9 mouse cellular contexts compared by ENCODE assay signal in genomic region chr6:56608277-56608676, GRCm38 (mm10). TPM values are rescaled to one million over a fixed set of nuclear protein-coding genes. Genes with fewer than 3 reads are reported as not detected.
DNase-seq lines count a peak whose midpoint lies in the region; ATAC-seq and TF ChIP-seq lines count a peak whose summit lies in the region.
"Had no signal": no experiment of that assay in that cellular context is flagged by ENCODE, and none has a peak within 500 bp of the region (broad histone marks: within the 10 kb centered on the region; RNA-seq: fewer than 3 reads in every experiment).

No protein-coding gene starts in this region.

- WGBS in cerebellum, adult 2 months, result 5% methylated on average over 4 of the region's 4 CpGs
- 3% methylated on average over 4 of the region's 4 CpGs for WGBS in forebrain, postnatal 0 days
- 5% methylated on average over 4 of the region's 4 CpGs for WGBS in hindbrain, embryonic 14.5 days
- WGBS in midbrain, embryonic 15.5 days, result 8% methylated on average over 4 of the region's 4 CpGs

- no peak overlapping the region for H3K4me2 ChIP-seq in forebrain, postnatal 0 days (ENCODE audit: low read depth)
- H3K4me2 ChIP-seq in hindbrain, embryonic 14.5 days (replicated peaks), result no peak overlapping the region
- H3K4me2 ChIP-seq in midbrain, embryonic 15.5 days, result no peak overlapping the region
- H3K4me2 ChIP-seq: embryonic facial prominence, embryonic 15.5 days had no signal

- no peaks in the 10 kb centered on the region for H3K27me3 ChIP-seq in cerebellum, adult 2 months (ENCODE audit: control insufficient read depth, insufficient read depth, low read length)
- no peaks in the 10 kb centered on the region for H3K27me3 ChIP-seq in forebrain, postnatal 0 days (ENCODE audit: insufficient read depth, low read length)
- H3K27me3 ChIP-seq in hindbrain, embryonic 14.5 days (ENCODE audit: control insufficient read depth, insufficient read depth, low read length), result no peaks in the 10 kb centered on the region
- no peaks in the 10 kb centered on the region for H3K27me3 ChIP-seq in midbrain, embryonic 15.5 days (replicated peaks)

- H3K9ac ChIP-seq in forebrain, postnatal 0 days, result no peak overlapping the region
- no peak overlapping the region for H3K9ac ChIP-seq in hindbrain, embryonic 14.5 days
- H3K9ac ChIP-seq in midbrain, embryonic 15.5 days, result no peak overlapping the region
- H3K9ac ChIP-seq: embryonic facial prominence, embryonic 15.5 days had no signal

- no peak for TF ChIP-seq POLR2A in cerebellum, adult 2 months (IDR thresholded peaks at IDR 0.05; ENCODE audit: borderline replicate concordance, insufficient read depth, low read length)

- no peaks in the 10 kb centered on the region for H3K36me3 ChIP-seq in forebrain, postnatal 0 days (ENCODE audit: insufficient read depth)
- H3K36me3 ChIP-seq in hindbrain, embryonic 14.5 days (replicated peaks; ENCODE audit: control insufficient read depth, insufficient read depth), result no peaks in the 10 kb centered on the region
- no peaks in the 10 kb centered on the region for H3K36me3 ChIP-seq in midbrain, embryonic 15.5 days (replicated peaks)
- H3K36me3 ChIP-seq: embryonic facial prominence, embryonic 15.5 days had no signal

- no peaks in the 10 kb centered on the region for H3K9me3 ChIP-seq in forebrain, postnatal 0 days (ENCODE audit: low read length)
- H3K9me3 ChIP-seq in hindbrain, embryonic 14.5 days (ENCODE audit: control insufficient read depth, low read length), result no peaks in the 10 kb centered on the region
- no peaks in the 10 kb centered on the region for H3K9me3 ChIP-seq in midbrain, embryonic 15.5 days
- H3K9me3 ChIP-seq: embryonic facial prominence, embryonic 15.5 days had no signal

- H3K4me3 ChIP-seq in cerebellum, adult 2 months (replicated peaks; ENCODE audit: insufficient read depth, low read depth, low read length), result no peak overlapping the region
- no peak overlapping the region for H3K4me3 ChIP-seq in forebrain, postnatal 0 days (ENCODE audit: low read depth, low read length)
- H3K4me3 ChIP-seq in hindbrain, embryonic 14.5 days (replicated peaks; ENCODE audit: low read length), result no peak overlapping the region
- H3K4me3 ChIP-seq in midbrain, embryonic 15.5 days, result no peak overlapping the region
- H3K4me3 ChIP-seq: embryonic facial prominence, embryonic 15.5 days had no signal

- no peaks in the 10 kb centered on the region for H3K4me1 ChIP-seq in cerebellum, adult 2 months (ENCODE audit: control insufficient read depth, insufficient read depth, low read length)
- H3K4me1 ChIP-seq in forebrain, postnatal 0 days (ENCODE audit: insufficient read depth), result no peaks in the 10 kb centered on the region
- no peaks in the 10 kb centered on the region for H3K4me1 ChIP-seq in hindbrain, embryonic 14.5 days (replicated peaks; ENCODE audit: control insufficient read depth, insufficient read depth, low read length)
- H3K4me1 ChIP-seq in midbrain, embryonic 15.5 days, result no peaks in the 10 kb centered on the region
- H3K4me1 ChIP-seq: embryonic facial prominence, embryonic 15.5 days had no signal

- peak; percentile 53 for DNase-seq in urinary bladder, postnatal 14 days (ENCODE audit: low spot score)
- no peak for DNase-seq in urinary bladder, postnatal 10 days (ENCODE audit: low spot score)
- DNase-seq in cerebellum, adult 2 months, result peak; percentile 70 to 78
- peak; percentile 88 for DNase-seq in forebrain, postnatal 0 days
- peak; percentile 91 for DNase-seq in hindbrain, embryonic 14.5 days (ENCODE audit: low spot score)
- peak; percentile 40 to 50 for DNase-seq in left cerebral cortex, adult 8-10 months (ENCODE audit: low spot score in 2 of 2)
- peak; percentile 28 to 69 for DNase-seq in spleen, postnatal 4 days (ENCODE audit: low spot score in 2 of 2)

- peak; percentile 82 for ATAC-seq in forebrain, postnatal 0 days
- peak; percentile 78; the same call in 1 of the 2 replicates for ATAC-seq in hindbrain, embryonic 14.5 days (ENCODE audit: low FRiP score)
- peak; percentile 84 for ATAC-seq in midbrain, embryonic 15.5 days (replicated peaks)

- TF ChIP-seq CTCF in cerebellum, adult 2 months (IDR thresholded peaks at IDR 0.05; ENCODE audit: borderline replicate concordance, insufficient read depth, low read depth, low read length), result peak; percentile 80
- peak; percentile 91 for TF ChIP-seq CTCF in forebrain, postnatal 0 days (IDR thresholded peaks at IDR 0.05; ENCODE audit: low read depth)

- H3K27ac ChIP-seq in cerebellum, adult 2 months (ENCODE audit: insufficient read depth, low read length), result no peak overlapping the region
- H3K27ac ChIP-seq in forebrain, postnatal 0 days (ENCODE audit: low read depth, low read length), result no peak overlapping the region
- no peak overlapping the region for H3K27ac ChIP-seq in hindbrain, embryonic 14.5 days
- no peak overlapping the region for H3K27ac ChIP-seq in midbrain, embryonic 15.5 days
- H3K27ac ChIP-seq: embryonic facial prominence, embryonic 15.5 days had no signal

RNA-seq across cellular contexts. Expression of gene Pde1c, which starts 39.4 kb away (rescaled TPM):
- polyA plus RNA-seq in cerebellum, adult 2 months (2012; rRNA removed), result 29.9 and 35.3 TPM in 2 replicates
- total RNA-seq in forebrain, postnatal 0 days (2014; rRNA removed), result 10.0 and 15.5 TPM in 2 replicates
- polyA plus RNA-seq in forebrain, postnatal 0 days (2015; fragmentation: Nextera tagmentation; extraction: Ambion mirVana), result 3.6 and 5.7 TPM in 2 replicates
- 13.2 and 18.1 TPM in 2 replicates for polyA plus RNA-seq in hindbrain, embryonic 14.5 days (2014; fragmentation: Nextera tagmentation; extraction: Ambion mirVana)
- total RNA-seq in left cerebral cortex, adult 8-10 months (2022), result 10 to 100 TPM; 10.1 to 13.2 (median 11.9) TPM
- 8.7 and 9.9 TPM in 2 replicates for polyA plus RNA-seq in midbrain, embryonic 15.5 days (2015; fragmentation: Nextera tagmentation; extraction: Ambion mirVana)
